Mouse (Mus musculus) heart, postnatal 0 days (tissue): ENCODE results near the gene H2afv. TPM values are rescaled to one million over a fixed set of nuclear protein-coding genes. Genes with fewer than 3 reads are reported as not detected.

Experiments
- ATAC-seq: fragments of 200-750 bp; cut with Nextera tagmentation; 2 replicates; pipeline ENCODE4 v1.8.0; 2017; ENCODE audit warnings: low read depth, moderate number of reproducible peaks, moderate library complexity; ENCODE audit not compliant: insufficient read depth
- DNase-seq: peaks from one replicate; pipeline ENCODE4 v3.0.0-alpha.2; 2016; ENCODE audit warnings: low spot score
- H3K27ac ChIP-seq: fragments of 300-500 bp; sonication (generic); 2 replicates; pipeline ENCODE4 v1.5.1; 2014; ENCODE audit warnings: low read depth, mild to moderate bottlenecking
- H3K27me3 ChIP-seq: fragments of 300-500 bp; sonication (generic); 2 replicates; pipeline ENCODE4 v1.6.1; 2014; ENCODE audit warnings: low read length, mixed read lengths; ENCODE audit not compliant: control insufficient read depth, insufficient read depth
- H3K36me3 ChIP-seq: fragments of 300-500 bp; sonication (generic); replicated peaks from 2 replicates; pipeline ENCODE4 v1.6.1; 2014; ENCODE audit warnings: low read length, mixed read lengths; ENCODE audit not compliant: control insufficient read depth, insufficient read depth
- H3K4me1 ChIP-seq: fragments of 300-500 bp; sonication (generic); 2 replicates; pipeline ENCODE4 v1.6.1; 2014; ENCODE audit warnings: antibody characterized with exemption; ENCODE audit not compliant: control insufficient read depth, insufficient read depth
- H3K4me2 ChIP-seq: fragments of 300-500 bp; sonication (generic); 2 replicates; pipeline ENCODE4 v1.6.1; 2014; ENCODE audit warnings: low read depth, mild to moderate bottlenecking, low read length, moderate library complexity
- H3K4me3 ChIP-seq: fragments of 300-500 bp; sonication (generic); 2 replicates; pipeline ENCODE4 v1.5.1; 2014; ENCODE audit warnings: low read depth, low read length
- H3K9ac ChIP-seq: fragments of 300-500 bp; sonication (generic); replicated peaks from 2 replicates; pipeline ENCODE4 v1.6.1; 2014; ENCODE audit warnings: low read depth, low read length, mixed read lengths
- H3K9me3 ChIP-seq: fragments of 300-500 bp; sonication (generic); replicated peaks from 2 replicates; pipeline ENCODE4 v1.6.1; 2016; ENCODE audit warnings: low read length; ENCODE audit not compliant: control insufficient read depth
- CTCF ChIP-seq: IDR thresholded peaks from 2 replicates; pipeline ENCODE4 v1.5.1; 2016; ENCODE audit warnings: antibody characterized with exemption, control low read depth, low read depth
- EP300 ChIP-seq: IDR thresholded peaks from 2 replicates; pipeline ENCODE4 v1.6.1; 2016; ENCODE audit warnings: antibody characterized with exemption, low read depth
- WGBS: fragments of 180-500 bp; shearing (Covaris S2); extraction: QIAGEN DNeasy Blood & Tissue Kit; methylation state at CpG from one replicate; pipeline ENCODE4 v1.1.7; 2014; 5-methylcytosine and 5-hydroxymethylcytosine counted together
- polyA plus RNA-seq: library from polyadenylated mRNA; unstranded; fragments of >200 nt; fragmentation: Nextera tagmentation; extraction: Ambion mirVana; gene quantifications from 2 replicates; pipeline ENCODE4 v1.2.1, GENCODE M21; 2015
- total RNA-seq: library from RNA; depleted of rRNA; stranded (reverse); fragments of >200 nt; gene quantifications from 2 replicates; pipeline ENCODE4 v1.2.3, GENCODE M21; 2014; ENCODE audit warnings: low replicate concordance

Gene H2afv
- total and polyA plus RNA-seq, 2 experiments from 2014 or later: 106 to 213 TPM

GRCm38 (mm10) chr11:6480191-6480590, 35.9 kb upstream of the H2afv start:
- DNase-seq (no peak), ATAC-seq (no peak)
- H3K36me3 ChIP-seq: no peaks in the 10 kb centered on the region
- no peak overlapping the region for H3K4me2 ChIP-seq
- no peaks in the 10 kb centered on the region for H3K27me3 ChIP-seq
- no peak overlapping the region for H3K27ac ChIP-seq
- H3K4me3 ChIP-seq: no peak overlapping the region
- H3K4me1 ChIP-seq: 0 out of 2 replicates have a peak, but pooled peaks cover 3% of the 10 kb centered on the region
- no peak overlapping the region for H3K9ac ChIP-seq
- TF ChIP-seq EP300 (no peak), CTCF (no peak)
- no peaks in the 10 kb centered on the region for H3K9me3 ChIP-seq
- 69% methylated on average over 7 of the region's 7 CpGs for WGBS

DNA sequence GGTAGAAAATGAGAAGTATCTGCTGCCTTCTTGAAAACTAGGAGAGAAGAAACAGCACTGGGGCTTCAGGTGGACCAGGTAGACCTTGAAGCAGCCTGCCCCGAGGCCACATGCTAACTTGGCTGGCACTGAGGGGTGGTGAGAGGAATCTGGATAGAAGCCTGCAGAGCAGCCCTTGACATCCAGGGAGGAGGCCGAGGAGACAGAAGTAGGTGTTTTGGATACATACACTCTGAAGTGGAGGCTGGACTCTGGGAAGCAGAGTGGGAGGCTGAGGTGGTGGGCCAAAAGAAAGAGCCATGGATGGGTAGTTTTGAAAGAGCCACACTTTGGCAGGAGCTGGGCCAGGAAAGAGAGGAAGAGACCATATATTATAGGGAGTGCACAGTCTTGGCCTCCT, 35.0 kb upstream of the H2afv start:
- Histone ChIP-seq H3K27ac (no peak overlapping the region), H3K4me1 (0 out of 2 replicates have a peak, but pooled peaks cover 2% of the 10 kb centered on the region), H3K9me3 (no peaks in the 10 kb centered on the region), H3K4me2 (no peak overlapping the region), H3K27me3 (no peaks in the 10 kb centered on the region), H3K36me3 (no peaks in the 10 kb centered on the region), H3K4me3 (no peak overlapping the region), H3K9ac (no peak overlapping the region)
- ATAC-seq: no peak
- 55% methylated on average over 2 of the region's 2 CpGs for WGBS
- TF ChIP-seq CTCF (no peak), EP300 (no peak)
- no peak for DNase-seq

- no peaks in the 10 kb centered on the region for H3K9me3 ChIP-seq
- ATAC-seq (no peak), DNase-seq (no peak)
- H3K4me2 ChIP-seq: no peak overlapping the region
- no peaks in the 10 kb centered on the region for H3K27me3 ChIP-seq
- peaks cover 8% of the 10 kb centered on the region; the same call in 1 of the 2 replicates for H3K4me1 ChIP-seq
- no peak overlapping the region for H3K4me3 ChIP-seq
- 88% methylated on average over 1 of the region's 1 CpGs for WGBS
- TF ChIP-seq CTCF (no peak), EP300 (no peak)
- H3K36me3 ChIP-seq: no peaks in the 10 kb centered on the region
- H3K27ac ChIP-seq: no peak overlapping the region
- no peak overlapping the region for H3K9ac ChIP-seq
These were observed 33.1 kb upstream of the H2afv start for GRCm38 (mm10) chr11:6477350-6477749.

DNA sequence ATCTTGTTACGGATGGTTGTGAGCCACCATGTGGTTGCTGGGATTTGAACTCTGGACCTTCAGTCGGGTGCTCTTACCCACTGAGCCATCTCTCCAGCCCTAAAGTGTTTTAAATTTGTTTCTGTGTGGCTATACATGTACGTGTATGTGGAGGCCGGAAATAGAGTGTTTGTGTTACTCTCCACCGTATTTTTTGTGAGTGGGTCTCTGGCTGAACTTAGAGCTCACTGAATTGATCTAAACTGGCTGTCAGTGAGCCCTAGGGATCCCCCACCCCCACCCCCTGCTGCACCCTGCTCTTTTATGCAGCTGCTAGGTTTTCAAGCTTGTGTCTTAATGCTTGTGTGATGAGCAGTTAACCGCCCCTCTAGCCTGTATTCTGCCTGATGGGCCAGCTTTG, 32.6 kb upstream of the H2afv start:
- Histone ChIP-seq H3K4me3 (no peak overlapping the region), H3K4me2 (no peak overlapping the region), H3K9me3 (no peaks in the 10 kb centered on the region), H3K27ac (no peak overlapping the region), H3K9ac (no peak overlapping the region), H3K36me3 (no peaks in the 10 kb centered on the region), H3K4me1 (peaks cover 8% of the 10 kb centered on the region; the same call in 1 of the 2 replicates), H3K27me3 (no peaks in the 10 kb centered on the region)
- no peak for ATAC-seq
- WGBS: 72% methylated on average over 6 of the region's 6 CpGs
- no peak for DNase-seq
- TF ChIP-seq CTCF: no peak
- TF ChIP-seq EP300: no peak

GRCm38 (mm10) chr11:6475867-6476484, 31.7 kb upstream of the H2afv start, which contains the start of gene Purb:
Purb (minus strand) TSS chr11:6475917.
- Histone ChIP-seq H3K9me3 (no peaks in the 10 kb centered on the region), H3K4me2 (peak within 1 kb of the TSS; percentile 83), H3K27me3 (no peaks in the 10 kb centered on the region), H3K4me1 (peaks cover 16% of the 10 kb centered on the region), H3K9ac (peak within 1 kb of the TSS; percentile 95), H3K4me3 (peak within 1 kb of the TSS; percentile 93), H3K36me3 (no peaks in the 10 kb centered on the region), H3K27ac (peak within 1 kb of the TSS; percentile 100)
- DNase-seq (peak; percentile 86), ATAC-seq (peak; percentile 91)
- WGBS: under 1% methylated on average over 37 of the region's 76 CpGs
- no peak for TF ChIP-seq CTCF
- TF ChIP-seq EP300: no peak
